10 mouse cellular contexts compared by ENCODE assay signal in genomic region chr9:55918579-55918978, GRCm38 (mm10). TPM values are rescaled to one million over a fixed set of nuclear protein-coding genes. Genes with fewer than 3 reads are reported as not detected.
DNase-seq lines count a peak whose midpoint lies in the region; ATAC-seq and TF ChIP-seq lines count a peak whose summit lies in the region.
"Had no signal": no experiment of that assay in that cellular context is flagged by ENCODE, and none has a peak within 500 bp of the region (broad histone marks: within the 10 kb centered on the region; RNA-seq: fewer than 3 reads in every experiment).

No protein-coding gene starts in this region.

- no peaks in the 10 kb centered on the region for H3K4me1 ChIP-seq in embryonic facial prominence, embryonic 11.5 days (ENCODE audit: control insufficient read depth, insufficient read depth, low read length)
- no peaks in the 10 kb centered on the region for H3K4me1 ChIP-seq in embryonic facial prominence, embryonic 10.5 days
- H3K4me1 ChIP-seq: heart, embryonic 12.5 days; stomach, embryonic 15.5 days had no signal

- WGBS in embryonic facial prominence, embryonic 11.5 days, result 58% methylated on average over 3 of the region's 3 CpGs
- WGBS in embryonic facial prominence, embryonic 10.5 days, result 71% methylated on average over 3 of the region's 3 CpGs

- peak; percentile 72 for TF ChIP-seq CTCF in left cerebral cortex, adult 2 months (IDR thresholded peaks at IDR 0.05)

- H3K27me3 ChIP-seq in embryonic facial prominence, embryonic 11.5 days (ENCODE audit: control insufficient read depth, insufficient read depth, low read length), result no peaks in the 10 kb centered on the region
- H3K27me3 ChIP-seq in embryonic facial prominence, embryonic 10.5 days (replicated peaks; ENCODE audit: low read depth, poor library complexity, severe bottlenecking), result no peaks in the 10 kb centered on the region
- H3K27me3 ChIP-seq: heart, embryonic 12.5 days; stomach, embryonic 15.5 days had no signal

- H3K27ac ChIP-seq in embryonic facial prominence, embryonic 11.5 days (replicated peaks; ENCODE audit: low read depth, low read length), result no peak overlapping the region
- no peak overlapping the region for H3K27ac ChIP-seq in embryonic facial prominence, embryonic 10.5 days (replicated peaks)
- no peak overlapping the region for H3K27ac ChIP-seq in left cerebral cortex, adult 2 months
- H3K27ac ChIP-seq: stomach, embryonic 15.5 days had no signal

- H3K36me3 ChIP-seq in embryonic facial prominence, embryonic 11.5 days (replicated peaks; ENCODE audit: control insufficient read depth, insufficient read depth, low read depth, low read length), result no peaks in the 10 kb centered on the region
- no peaks in the 10 kb centered on the region for H3K36me3 ChIP-seq in embryonic facial prominence, embryonic 10.5 days (replicated peaks)
- H3K36me3 ChIP-seq: heart, embryonic 12.5 days; stomach, embryonic 15.5 days had no signal

- ATAC-seq in embryonic facial prominence, embryonic 11.5 days (replicated peaks; ENCODE audit: insufficient number of reproducible peaks, low FRiP score, low TSS enrichment, low read depth), result no peak

- no peak overlapping the region for H3K4me2 ChIP-seq in embryonic facial prominence, embryonic 11.5 days (ENCODE audit: low read depth, low read length)
- H3K4me2 ChIP-seq: heart, embryonic 12.5 days; stomach, embryonic 15.5 days had no signal

- intact Hi-C loops in left cerebral cortex, adult 2 months (cut with DNase I), result loop anchor here (5.0 kb wide), 1 partner anchor 451 kb away; no protein-coding TSS in a partner anchor

- peak; percentile 74 for DNase-seq in embryonic facial prominence, embryonic 11.5 days (ENCODE audit: low spot score)
- no peak for DNase-seq in embryonic facial prominence, embryonic 10.5 days (ENCODE audit: low spot score)
- no peak for DNase-seq in left cerebral cortex, adult 2 months (ENCODE audit: extremely low spot score in 1 of 2, low spot score in 2 of 2)
- DNase-seq in left cerebral cortex, adult 11 months (ENCODE audit: low spot score), result no peak
- DNase-seq in ES-CJ7 (ENCODE audit: low read depth, low spot score), result peak; percentile 11
- peak; percentile 27 for DNase-seq in fibroblast of lung, adult 2 months (ENCODE audit: low read depth)
- DNase-seq in urinary bladder, postnatal 25 days (ENCODE audit: low spot score), result no peak
- no peak for DNase-seq in cerebellum, adult 11 months

- no peak overlapping the region for H3K9ac ChIP-seq in embryonic facial prominence, embryonic 11.5 days (replicated peaks; ENCODE audit: low read length)
- H3K9ac ChIP-seq: heart, embryonic 12.5 days; stomach, embryonic 15.5 days had no signal

- H3K9me3 ChIP-seq in embryonic facial prominence, embryonic 11.5 days (replicated peaks; ENCODE audit: control insufficient read depth, low read length), result no peaks in the 10 kb centered on the region
- H3K9me3 ChIP-seq in embryonic facial prominence, embryonic 10.5 days, result no peaks in the 10 kb centered on the region
- H3K9me3 ChIP-seq: heart, embryonic 12.5 days; stomach, embryonic 15.5 days had no signal

- H3K4me3 ChIP-seq in embryonic facial prominence, embryonic 11.5 days (ENCODE audit: low read depth, low read length), result no peak overlapping the region
- no peak overlapping the region for H3K4me3 ChIP-seq in embryonic facial prominence, embryonic 10.5 days
- no peak overlapping the region for H3K4me3 ChIP-seq in left cerebral cortex, adult 2 months
- H3K4me3 ChIP-seq: heart, embryonic 12.5 days; stomach, embryonic 15.5 days had no signal

RNA-seq across cellular contexts. Expression of gene Scaper, which starts 19.3 kb away (rescaled TPM):
- 9.9 and 13.2 TPM in 2 replicates for polyA plus RNA-seq in embryonic facial prominence, embryonic 11.5 days (2014; fragmentation: Nextera tagmentation; extraction: Ambion mirVana)
- polyA plus RNA-seq in embryonic facial prominence, embryonic 10.5 days (2016; fragmentation: Nextera tagmentation; extraction: Ambion mirVana), result 6.9 and 7.4 TPM in 2 replicates
- 10 to 100 TPM; 31.9 to 33.1 TPM for total RNA-seq in left cerebral cortex, adult 2 months (2021)

Comparison
In these comparisons a context has a peak if more than half of its experiments do, and no peak if none do; other contexts are left out.
1. DNase-seq: peak in embryonic facial prominence, embryonic 11.5 days (single experiment), ES-CJ7 (single experiment) and fibroblast of lung, adult 2 months (single experiment); none in embryonic facial prominence, embryonic 10.5 days (single experiment), left cerebral cortex, adult 2 months (0 of 2), left cerebral cortex, adult 11 months (single experiment), urinary bladder, postnatal 25 days (single experiment) and cerebellum, adult 11 months (single experiment).